In the genomic region with DNA sequence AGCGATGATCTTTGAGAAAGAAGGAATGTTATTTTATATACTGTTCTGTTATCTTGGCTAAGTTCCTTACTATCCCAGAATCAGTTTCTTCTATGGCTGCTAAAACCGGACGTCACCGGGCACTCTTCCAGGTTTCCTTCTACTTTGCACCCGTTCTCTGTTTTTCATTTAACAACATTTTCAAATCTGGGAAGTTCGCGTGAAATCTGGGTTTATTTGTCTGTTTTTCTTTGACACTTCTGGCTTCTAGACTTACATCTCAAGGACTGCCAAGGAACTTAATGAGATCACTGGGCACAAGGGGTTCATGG, we compare ENCODE assay signal across 1 mouse cellular context.
TF ChIP-seq lines count a peak whose summit lies in the region.

No protein-coding gene starts in this region.

TF ChIP-seq in MEL, 35 proteins besides CTCF, POLR2A, EP300 and RAD21 (continued from another document):
- TF ChIP-seq MAZ (IDR thresholded peaks at IDR 0.05; ENCODE audit: low read depth, low read length) (no peak), SMC3 (IDR thresholded peaks at IDR 0.05; ENCODE audit: low read depth, low read length) (no peak), GABPA (IDR thresholded peaks at IDR 0.05; ENCODE audit: low read depth, low read length) (no peak), USF2 (IDR thresholded peaks at IDR 0.05; ENCODE audit: borderline replicate concordance in 1 of 2, insufficient read depth in 1 of 2, low read depth in 1 of 2, low read length in 2 of 2) (no peak), TAL1 (IDR thresholded peaks at IDR 0.05; ENCODE audit: low read length) (no peak), CHD1 (IDR thresholded peaks at IDR 0.05; ENCODE audit: low read depth, low read length) (no peak), GATA1 (IDR thresholded peaks at IDR 0.05; ENCODE audit: low read depth, low read length) (no peak), ZMIZ1 (IDR thresholded peaks at IDR 0.05; ENCODE audit: low read depth, low read length) (no peak)
